Mouse (Mus musculus): ENCODE results near the gene Lrrc4. TPM values are rescaled to one million over a fixed set of nuclear protein-coding genes. Genes with fewer than 3 reads are reported as not detected.
A peak's percentile ranks its signal among the peaks of the same experiment; 100 is the strongest.

Lrrc4 gene
- polyA plus RNA-seq, 1 experiment from 2014 or later = 0.35 TPM

DNA sequence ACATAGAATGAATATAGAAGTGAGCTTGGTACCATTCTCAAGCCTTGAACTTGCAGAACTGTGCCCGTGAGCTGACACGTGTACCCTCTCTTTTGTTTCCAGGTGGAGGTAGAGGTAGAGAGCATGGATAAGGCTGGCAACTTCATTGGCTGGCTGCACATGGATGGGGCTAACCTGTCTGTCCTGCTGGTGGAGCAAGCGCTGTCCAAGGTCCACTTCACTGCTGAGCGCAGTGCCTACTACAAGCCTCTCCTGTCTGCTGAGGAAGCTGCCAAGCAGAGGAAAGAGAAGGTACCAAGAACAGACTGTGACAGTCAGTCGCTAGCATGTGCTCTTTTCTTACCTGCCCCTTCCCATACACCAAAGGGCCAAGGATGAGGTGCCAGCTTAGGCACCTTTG, 43.2 kb upstream of the Lrrc4 start:
- no peaks in the 10 kb centered on the region for H3K27me3 ChIP-seq (replicated peaks; ENCODE audit: insufficient read depth, low read length)
- DNase-seq (ENCODE audit: low spot score) = no peak
- 92% methylated on average over 5 of the region's 5 CpGs for WGBS
- H3K4me3 ChIP-seq (ENCODE audit: low read depth, low read length) = no peak overlapping the region
- no peak overlapping the region for H3K27ac ChIP-seq (ENCODE audit: low read length)
- H3K36me3 ChIP-seq (ENCODE audit: insufficient read depth, low read length) = no peaks in the 10 kb centered on the region
- H3K4me1 ChIP-seq (ENCODE audit: insufficient read depth, low read depth, low read length) = no peaks in the 10 kb centered on the region
- no peak overlapping the region for H3K9ac ChIP-seq (replicated peaks; ENCODE audit: low read depth)
- TF ChIP-seq CTCF (IDR thresholded peaks at IDR 0.05) (no peak), EP300 (IDR thresholded peaks at IDR 0.05) (no peak)
- no peak overlapping the region for H3K4me2 ChIP-seq (replicated peaks; ENCODE audit: low read depth, low read length)
- no peaks in the 10 kb centered on the region for H3K9me3 ChIP-seq (ENCODE audit: low read length)
- ATAC-seq = no peak

DNA sequence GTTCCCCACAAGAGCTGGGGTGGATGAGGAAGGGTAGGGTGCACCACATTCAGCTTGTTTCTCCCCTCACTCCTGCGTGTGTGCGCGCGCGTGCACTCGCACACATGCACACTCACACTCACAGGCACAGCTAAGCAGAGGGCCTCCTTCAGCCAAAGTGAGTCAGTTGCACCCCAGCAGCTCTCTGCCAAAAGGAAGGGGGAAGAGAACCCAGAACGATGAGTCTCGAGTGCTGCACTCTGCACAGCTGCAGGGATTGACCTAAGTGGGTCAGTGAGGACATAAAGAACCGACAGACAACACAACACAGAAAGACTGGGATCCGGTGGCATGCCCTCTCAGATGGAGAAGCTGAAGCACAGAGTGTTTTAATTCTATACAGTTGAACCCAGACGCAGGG, 42.5 kb upstream of the Lrrc4 start:
- H3K4me1 ChIP-seq (ENCODE audit: insufficient read depth, low read depth, low read length) = no peaks in the 10 kb centered on the region
- no peaks in the 10 kb centered on the region for H3K36me3 ChIP-seq (ENCODE audit: insufficient read depth, low read length)
- no peak overlapping the region for H3K9ac ChIP-seq (replicated peaks; ENCODE audit: low read depth)
- H3K27ac ChIP-seq (ENCODE audit: low read length) = no peak overlapping the region
- TF ChIP-seq EP300 (IDR thresholded peaks at IDR 0.05) (no peak), CTCF (IDR thresholded peaks at IDR 0.05) (no peak)
- no peak for ATAC-seq
- no peak overlapping the region for H3K4me2 ChIP-seq (replicated peaks; ENCODE audit: low read depth, low read length)
- DNase-seq (ENCODE audit: low spot score) = no peak
- H3K27me3 ChIP-seq (replicated peaks; ENCODE audit: insufficient read depth, low read length) = no peaks in the 10 kb centered on the region
- H3K9me3 ChIP-seq (ENCODE audit: low read length) = no peaks in the 10 kb centered on the region
- 75% methylated on average over 11 of the region's 11 CpGs for WGBS
- no peak overlapping the region for H3K4me3 ChIP-seq (ENCODE audit: low read depth, low read length)

DNA sequence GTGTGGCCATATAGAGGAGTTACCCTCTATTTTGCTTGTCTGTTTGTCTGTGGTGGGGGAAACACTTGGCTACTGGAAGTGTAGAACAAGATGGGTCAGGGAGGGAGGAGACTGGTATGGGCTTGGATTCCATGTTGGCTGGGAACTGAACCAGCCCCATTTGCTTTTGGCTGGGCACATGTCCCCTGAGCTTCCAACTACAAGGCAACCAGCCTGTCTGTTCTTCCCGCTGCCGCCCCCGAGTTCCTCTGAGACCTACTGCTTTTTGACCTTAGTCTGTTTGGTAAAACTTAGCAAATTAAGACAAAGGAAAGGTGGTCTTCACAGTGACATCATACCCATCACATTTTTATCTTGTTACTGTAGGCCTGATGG, 40.9 kb upstream of the Lrrc4 start:
- no peaks in the 10 kb centered on the region; the same call in 1 of the 2 replicates for H3K4me1 ChIP-seq (ENCODE audit: insufficient read depth, low read depth, low read length)
- H3K4me3 ChIP-seq (ENCODE audit: low read depth, low read length) = no peak overlapping the region
- ATAC-seq (no peak), DNase-seq (ENCODE audit: low spot score) (no peak)
- no peaks in the 10 kb centered on the region for H3K9me3 ChIP-seq (ENCODE audit: low read length)
- H3K27ac ChIP-seq (ENCODE audit: low read length) = no peak overlapping the region
- no peaks in the 10 kb centered on the region for H3K27me3 ChIP-seq (replicated peaks; ENCODE audit: insufficient read depth, low read length)
- no peak for TF ChIP-seq CTCF (IDR thresholded peaks at IDR 0.05)
- TF ChIP-seq EP300 (IDR thresholded peaks at IDR 0.05) = no peak
- H3K9ac ChIP-seq (replicated peaks; ENCODE audit: low read depth) = no peak overlapping the region
- 86% methylated on average over 3 of the region's 3 CpGs for WGBS
- H3K36me3 ChIP-seq (ENCODE audit: insufficient read depth, low read length) = no peaks in the 10 kb centered on the region
- no peak overlapping the region for H3K4me2 ChIP-seq (replicated peaks; ENCODE audit: low read depth, low read length)

DNA sequence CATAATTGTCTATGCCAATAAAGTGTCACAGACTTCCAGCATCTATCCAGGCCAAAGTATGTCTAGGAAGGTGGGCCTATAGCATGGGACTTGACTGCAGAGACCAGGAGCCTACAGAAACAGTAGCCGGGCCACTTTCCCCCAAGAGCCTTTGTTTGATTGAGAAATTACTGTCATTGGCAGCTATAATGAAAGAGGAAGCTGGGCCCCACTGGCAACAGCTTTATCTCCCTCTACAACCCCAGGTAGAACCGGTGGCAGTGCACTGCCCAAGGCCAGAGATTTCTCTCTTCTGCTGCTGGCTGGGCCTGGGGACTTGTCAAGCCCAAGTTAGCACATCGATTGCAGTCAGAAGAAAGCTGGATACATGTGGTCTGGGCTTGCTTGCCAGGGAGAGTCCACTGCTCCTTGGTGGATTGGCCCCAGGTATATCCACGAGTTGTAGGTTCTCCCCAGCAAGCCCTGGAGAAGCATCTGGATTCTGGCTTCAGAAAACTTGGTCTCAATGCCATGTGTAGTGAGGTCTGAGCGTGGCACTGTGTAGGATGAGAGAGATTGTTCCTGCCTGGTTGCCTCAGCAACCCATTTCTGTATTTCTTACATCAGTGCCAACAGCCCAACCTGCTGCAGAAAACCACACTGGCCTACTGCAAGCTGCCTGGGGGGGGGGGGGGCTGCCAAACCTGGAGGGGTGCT, 40.3 kb upstream of the Lrrc4 start:
- H3K27ac ChIP-seq (ENCODE audit: low read length) = no peak overlapping the region
- no peak overlapping the region for H3K9ac ChIP-seq (replicated peaks; ENCODE audit: low read depth)
- DNase-seq (ENCODE audit: low spot score) = no peak
- TF ChIP-seq EP300 (IDR thresholded peaks at IDR 0.05) (no peak), CTCF (IDR thresholded peaks at IDR 0.05) (no peak)
- no peak overlapping the region for H3K4me2 ChIP-seq (replicated peaks; ENCODE audit: low read depth, low read length)
- no peak overlapping the region for H3K4me3 ChIP-seq (ENCODE audit: low read depth, low read length)
- ATAC-seq = no peak
- H3K4me1 ChIP-seq (ENCODE audit: insufficient read depth, low read depth, low read length) = peaks cover 3% of the 10 kb centered on the region; the same call in 1 of the 2 replicates
- H3K9me3 ChIP-seq (ENCODE audit: low read length) = no peaks in the 10 kb centered on the region
- WGBS = 76% methylated on average over 5 of the region's 5 CpGs
- no peaks in the 10 kb centered on the region for H3K36me3 ChIP-seq (ENCODE audit: insufficient read depth, low read length)
- no peaks in the 10 kb centered on the region for H3K27me3 ChIP-seq (replicated peaks; ENCODE audit: insufficient read depth, low read length)

DNA sequence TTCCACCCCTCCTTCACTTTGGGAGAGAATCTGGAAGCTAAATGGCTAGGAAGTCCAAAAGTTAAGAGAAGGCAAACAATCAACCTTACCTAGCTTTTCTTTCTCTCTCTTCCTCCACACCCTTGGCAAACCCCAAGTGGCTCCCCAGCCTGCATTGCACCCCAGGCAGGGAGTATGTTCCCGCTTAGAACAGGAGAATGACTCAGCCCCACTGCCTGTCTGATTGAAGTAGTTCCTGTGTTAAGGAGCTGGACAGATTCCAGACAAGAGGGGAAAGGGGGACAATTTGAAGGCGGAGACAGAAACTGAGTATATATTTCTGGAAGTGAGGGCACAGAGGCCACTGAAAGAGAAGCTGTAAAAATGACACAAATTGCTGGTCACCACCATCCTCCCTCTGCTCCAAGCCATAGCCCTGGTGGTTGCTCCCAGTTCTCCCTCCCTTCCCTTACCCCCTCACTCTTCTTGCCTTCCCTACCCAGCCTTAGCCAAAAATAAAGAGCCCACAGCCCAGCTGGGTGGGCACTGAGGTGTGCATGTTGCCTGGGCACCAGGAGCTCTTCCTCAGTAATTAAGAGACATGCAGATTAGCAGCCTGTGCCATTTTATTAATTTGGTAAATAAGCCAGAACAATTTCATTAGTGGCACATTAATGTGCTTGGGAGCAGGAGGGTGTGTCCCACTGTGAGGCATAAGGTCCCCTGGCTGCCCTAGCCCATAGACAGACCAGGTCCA, 36.1 kb upstream of the Lrrc4 start:
- WGBS = 7% methylated on average over 2 of the region's 2 CpGs
- Histone ChIP-seq H3K27ac (ENCODE audit: low read length) (no peak overlapping the region), H3K4me1 (ENCODE audit: insufficient read depth, low read depth, low read length) (peaks cover 11% of the 10 kb centered on the region; the same call in 1 of the 2 replicates), H3K9me3 (ENCODE audit: low read length) (no peaks in the 10 kb centered on the region), H3K4me3 (ENCODE audit: low read depth, low read length) (no peak overlapping the region), H3K4me2 (replicated peaks; ENCODE audit: low read depth, low read length) (no peak overlapping the region), H3K36me3 (ENCODE audit: insufficient read depth, low read length) (no peaks in the 10 kb centered on the region), H3K9ac (replicated peaks; ENCODE audit: low read depth) (no peak overlapping the region), H3K27me3 (replicated peaks; ENCODE audit: insufficient read depth, low read length) (no peaks in the 10 kb centered on the region)
- TF ChIP-seq EP300 (IDR thresholded peaks at IDR 0.05) = no peak
- no peak for TF ChIP-seq CTCF (IDR thresholded peaks at IDR 0.05)
- peak; percentile 73 for DNase-seq (ENCODE audit: low spot score)
- ATAC-seq = peak; percentile 68

DNA sequence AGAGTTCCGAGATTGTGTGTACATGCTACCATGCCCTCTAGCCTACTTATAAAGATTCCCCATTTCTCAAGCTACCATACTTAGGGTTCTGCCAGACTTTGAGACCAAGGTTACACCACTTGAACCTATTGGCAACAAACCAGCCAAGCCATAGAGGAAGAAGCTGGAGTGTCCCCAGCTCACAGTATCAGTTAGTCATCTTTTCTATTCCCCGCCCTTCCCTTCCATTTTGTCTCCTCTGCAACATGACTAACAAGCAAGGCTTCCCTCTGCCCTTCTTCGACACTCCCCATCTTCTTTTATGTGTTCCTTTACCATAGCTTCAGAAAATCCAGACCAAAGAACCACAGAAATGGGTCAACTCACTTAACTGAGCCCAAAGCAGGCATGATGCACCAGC, 34.7 kb upstream of the Lrrc4 start:
- Histone ChIP-seq H3K4me1 (ENCODE audit: insufficient read depth, low read depth, low read length) (peaks cover 11% of the 10 kb centered on the region; the same call in 1 of the 2 replicates), H3K9me3 (ENCODE audit: low read length) (no peaks in the 10 kb centered on the region), H3K4me2 (replicated peaks; ENCODE audit: low read depth, low read length) (no peak overlapping the region), H3K27ac (ENCODE audit: low read length) (no peak overlapping the region), H3K9ac (replicated peaks; ENCODE audit: low read depth) (no peak overlapping the region), H3K36me3 (ENCODE audit: insufficient read depth, low read length) (no peaks in the 10 kb centered on the region), H3K4me3 (ENCODE audit: low read depth, low read length) (no peak overlapping the region), H3K27me3 (replicated peaks; ENCODE audit: insufficient read depth, low read length) (no peaks in the 10 kb centered on the region)
- WGBS = 95% methylated on average over 3 of the region's 3 CpGs
- TF ChIP-seq EP300 (IDR thresholded peaks at IDR 0.05) (no peak), CTCF (IDR thresholded peaks at IDR 0.05) (no peak)
- ATAC-seq = no peak
- no peak for DNase-seq (ENCODE audit: low spot score)
